Mouse (Mus musculus) C2C12 (cell line): ENCODE measurements around the gene Gpbp1l1.

Experiments used
- CTCF ChIP-seq: IDR thresholded peaks from one replicate; pipeline ENCODE4 v1.5.1; 2011; ENCODE audit not compliant: control insufficient read depth, insufficient read depth, insufficient read length
- MYOG ChIP-seq: IDR thresholded peaks from one replicate; pipeline ENCODE4 v1.6.1; 2011; ENCODE audit not compliant: control insufficient read depth, insufficient read length; ENCODE audit errors: extremely low read depth

DNA sequence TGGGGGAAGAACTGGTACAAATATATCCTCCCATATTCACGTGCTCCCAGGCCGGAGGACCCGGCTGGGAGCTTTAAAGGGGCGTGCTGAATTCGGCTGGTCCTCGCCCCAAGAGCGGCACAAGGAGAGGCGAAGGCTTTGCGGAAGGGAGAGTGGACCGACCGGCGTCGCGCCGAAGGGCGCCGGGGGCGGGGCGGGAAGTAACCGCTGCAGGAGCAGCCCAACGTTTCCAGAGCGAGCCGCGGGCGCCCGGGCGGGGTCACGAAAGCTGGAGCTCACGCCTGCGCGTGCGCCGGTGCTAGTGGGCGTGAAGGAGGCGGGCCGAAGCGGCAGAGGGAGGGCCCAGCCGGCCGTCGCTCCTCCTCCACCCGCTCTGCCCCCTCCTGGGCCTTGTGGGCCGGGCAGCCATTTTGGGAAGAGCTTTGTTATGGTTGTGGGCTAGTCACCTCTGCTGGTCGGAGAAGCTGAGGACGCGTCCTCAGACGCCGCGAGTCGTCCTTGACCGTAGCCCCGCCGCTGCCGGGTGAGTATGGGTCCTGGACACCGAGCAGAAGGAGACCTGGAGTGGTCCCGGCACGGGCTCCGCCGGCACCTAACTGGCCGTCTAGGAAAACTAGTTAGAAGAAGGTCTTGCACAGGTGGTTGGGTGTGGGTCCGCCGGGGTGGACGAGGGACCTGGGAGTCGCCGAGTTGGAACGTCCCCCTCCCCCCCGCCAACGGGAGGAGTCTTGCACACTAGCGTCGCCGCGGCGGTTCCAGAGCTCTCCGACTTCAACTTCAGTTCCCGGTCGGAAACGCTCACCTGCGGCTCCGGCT lies at the start of gene Gpbp1l1:
- no peak for TF ChIP-seq MYOG
- no peak for TF ChIP-seq CTCF
